14 mouse cellular contexts compared by ENCODE assay signal in the genomic region with DNA sequence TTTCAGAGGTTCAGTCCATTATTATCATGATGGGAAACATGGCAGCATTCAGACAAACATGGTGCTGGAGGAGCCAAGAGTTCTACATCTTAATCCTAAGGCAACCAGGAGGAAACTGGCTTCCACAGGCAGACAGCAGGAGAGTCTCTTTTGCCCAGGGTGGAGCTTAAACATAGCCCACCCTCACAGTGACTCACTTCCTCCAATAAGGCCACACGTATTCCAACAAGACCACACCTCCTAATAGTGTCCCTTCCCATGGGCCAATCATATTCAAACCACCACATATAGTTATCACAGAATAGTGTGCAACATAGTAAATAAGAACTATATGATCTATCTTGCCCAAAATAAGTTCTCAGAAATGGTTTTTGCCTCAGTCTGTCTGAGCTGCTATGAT.
"Had no signal": no experiment of that assay in that cellular context is flagged by ENCODE, and none has a peak within 500 bp of the region (broad histone marks: within the 10 kb centered on the region; RNA-seq: fewer than 3 reads in every experiment).

No protein-coding gene starts in this region.

- H3K27me3 ChIP-seq: midbrain, embryonic 12.5 days; midbrain, embryonic 15.5 days; neural tube, embryonic 12.5 days; stomach, embryonic 15.5 days had no signal

- ATAC-seq: midbrain, embryonic 15.5 days had no signal

- H3K4me3 ChIP-seq: midbrain, embryonic 10.5 days; midbrain, embryonic 12.5 days; midbrain, embryonic 15.5 days; neural tube, embryonic 12.5 days; stomach, embryonic 15.5 days had no signal

- H3K36me3 ChIP-seq: midbrain, embryonic 10.5 days; midbrain, embryonic 12.5 days; midbrain, embryonic 15.5 days; neural tube, embryonic 12.5 days; stomach, embryonic 15.5 days had no signal

- DNase-seq: lung, adult 18-20 months; lung, embryonic 14.5 days; lung, postnatal 10 days; lung, postnatal 4 days; right cerebral cortex, postnatal 14 days; thymus, adult 18-20 months; thymus, postnatal 14 days; thymus, postnatal 36 days had no signal

- H3K4me1 ChIP-seq: midbrain, embryonic 10.5 days; midbrain, embryonic 12.5 days; midbrain, embryonic 15.5 days; neural tube, embryonic 12.5 days; stomach, embryonic 15.5 days had no signal

- H3K9ac ChIP-seq: lung, embryonic 14.5 days; midbrain, embryonic 12.5 days; midbrain, embryonic 15.5 days; neural tube, embryonic 12.5 days; stomach, embryonic 15.5 days had no signal

- H3K9me3 ChIP-seq: midbrain, embryonic 10.5 days; midbrain, embryonic 12.5 days; midbrain, embryonic 15.5 days; neural tube, embryonic 12.5 days; stomach, embryonic 15.5 days had no signal

- H3K4me2 ChIP-seq: lung, embryonic 14.5 days; midbrain, embryonic 12.5 days; midbrain, embryonic 15.5 days; neural tube, embryonic 12.5 days; stomach, embryonic 15.5 days had no signal

- H3K27ac ChIP-seq: midbrain, embryonic 10.5 days; midbrain, embryonic 12.5 days; midbrain, embryonic 15.5 days; neural tube, embryonic 12.5 days; stomach, embryonic 15.5 days; stomach, postnatal 0 days had no signal
